Mouse (Mus musculus) G1E (cell line): ENCODE data around the gene Eef1e1.

Experiments
- CTCF ChIP-seq: IDR thresholded peaks from 2 replicates; pipeline ENCODE4 v1.5.1; 2012; ENCODE audit warnings: low read depth, low read length, inconsistent platforms, mixed read lengths
- GATA1 ChIP-seq: IDR thresholded peaks from 2 replicates; pipeline ENCODE4 v1.6.1; 2012; ENCODE audit warnings: borderline replicate concordance, low read length, inconsistent platforms, mixed read lengths
- TAL1 ChIP-seq: conservative IDR thresholded peaks from 2 replicates; pipeline ENCODE4 v1.6.1; 2012; ENCODE audit warnings: low read depth, low read length, inconsistent platforms, mixed read lengths

GRCm38 (mm10) chr13:38605353-38605752 is 53.5 kb downstream of the Eef1e1 start:
- TF ChIP-seq TAL1 (no peak), CTCF (no peak), GATA1 (no peak)
